Mouse (Mus musculus) embryo, embryonic 11.5 days (tissue): ENCODE measurements around the gene Gm9945.
A peak's percentile ranks its signal among the peaks of the same experiment; 100 is the strongest.

Experiments used
- DNase-seq: peaks from one replicate; pipeline ENCODE4 v3.0.0-alpha.2; 2012; ENCODE audit warnings: low read depth, low spot score

Gm9945 gene

GRCm38 (mm10) chr11:53479783-53480301, at the start of gene Gm9945, which contains the start of gene Sowaha:
Gene Gm9945, plus strand, starts transcription at chr11:53480166.
Gene Sowaha, minus strand, starts transcription at chr11:53480274.
- DNase-seq, result no peak

DNA sequence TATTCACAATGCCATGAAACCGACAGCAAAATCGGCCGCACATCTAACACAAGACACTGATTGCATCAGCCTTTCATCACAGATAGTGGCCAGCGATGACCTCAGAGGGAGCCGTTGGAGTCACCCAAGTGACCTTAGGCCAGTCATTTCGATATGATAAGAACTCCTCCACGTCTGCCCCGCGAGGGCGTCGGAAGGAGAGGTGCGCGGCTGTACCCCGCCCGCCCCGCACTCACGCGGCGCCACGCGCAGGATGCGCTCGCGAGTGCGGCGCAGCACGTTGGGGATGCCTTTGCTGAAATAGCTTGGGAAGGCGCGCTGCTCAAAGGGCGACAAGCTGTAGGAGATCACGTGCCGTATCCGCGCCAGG, 49.7 kb upstream of the Gm9945 start:
- no peak for DNase-seq

GRCm38 (mm10) chr11:53430670-53431346, 49.2 kb upstream of the Gm9945 start, which contains the start of the genes Uqcrq and Gdf9:
Gene Uqcrq, minus strand, starts transcription at chr11:53430831.
Gene Gdf9, plus strand, starts transcription at chr11:53431023.
- DNase-seq, result peak; percentile 98

DNA sequence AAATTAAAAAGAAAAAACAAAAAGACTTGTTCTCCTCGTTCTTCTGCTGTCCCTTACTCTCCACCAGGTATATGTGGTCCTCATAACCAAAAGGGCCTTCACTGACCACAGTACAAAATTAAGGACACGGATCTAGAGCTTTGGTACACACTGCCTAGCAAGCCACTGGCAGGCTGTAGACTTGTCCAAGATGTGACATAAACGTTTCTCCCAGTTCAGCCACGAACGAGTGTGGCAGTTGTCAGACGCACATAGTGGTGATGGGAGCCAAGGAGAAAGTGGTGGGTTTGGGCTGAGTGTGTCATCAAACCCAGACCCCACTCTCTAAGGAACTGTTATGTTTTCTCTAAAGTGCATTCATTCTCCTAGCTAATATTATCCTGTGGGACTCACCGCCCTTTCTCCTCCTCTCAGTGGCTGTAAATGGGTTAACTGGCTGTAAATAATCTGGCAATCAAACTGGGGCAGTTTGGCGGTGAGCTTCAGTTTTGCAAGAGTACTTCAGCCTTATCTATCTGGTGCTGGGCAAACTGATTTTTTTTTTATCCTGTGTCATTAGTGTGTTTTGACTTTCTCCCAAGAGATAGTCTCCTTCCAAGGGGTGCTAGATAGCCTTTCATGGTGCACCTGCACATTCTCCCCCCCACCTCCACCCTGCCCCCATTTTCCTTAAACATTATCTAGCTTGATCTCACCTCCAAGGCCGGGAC, 48.5 kb upstream of the Gm9945 start:
- no peak for DNase-seq

DNA sequence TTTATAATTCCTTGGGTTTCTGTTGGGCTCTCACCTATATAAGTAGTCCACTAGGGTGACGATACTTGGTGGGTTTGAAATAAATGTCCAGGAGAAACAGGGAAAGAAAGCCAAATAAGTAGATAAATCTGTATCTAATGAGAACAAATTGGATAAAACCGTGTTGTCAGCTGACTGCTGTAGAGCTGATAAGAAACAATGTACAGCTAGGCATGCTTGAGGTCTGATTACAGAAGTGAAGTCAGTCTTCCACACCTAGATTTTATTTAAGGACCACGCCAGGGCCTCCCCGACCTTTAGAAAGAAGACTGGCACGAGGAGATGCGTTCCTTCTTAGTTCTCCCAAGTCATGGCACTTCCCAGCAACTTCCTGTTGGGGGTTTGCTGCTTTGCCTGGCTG, 46.9 kb upstream of the Gm9945 start:
- no peak for DNase-seq

- no peak for DNase-seq
Observed at GRCm38 (mm10) chr11:53435504-53435903, 44.5 kb upstream of the Gm9945 start.

GRCm38 (mm10) chr11:53436338-53436737, 43.6 kb upstream of the Gm9945 start:
- no peak for DNase-seq

GRCm38 (mm10) chr11:53441921-53442320, 38.0 kb upstream of the Gm9945 start:
- DNase-seq, result no peak

DNA sequence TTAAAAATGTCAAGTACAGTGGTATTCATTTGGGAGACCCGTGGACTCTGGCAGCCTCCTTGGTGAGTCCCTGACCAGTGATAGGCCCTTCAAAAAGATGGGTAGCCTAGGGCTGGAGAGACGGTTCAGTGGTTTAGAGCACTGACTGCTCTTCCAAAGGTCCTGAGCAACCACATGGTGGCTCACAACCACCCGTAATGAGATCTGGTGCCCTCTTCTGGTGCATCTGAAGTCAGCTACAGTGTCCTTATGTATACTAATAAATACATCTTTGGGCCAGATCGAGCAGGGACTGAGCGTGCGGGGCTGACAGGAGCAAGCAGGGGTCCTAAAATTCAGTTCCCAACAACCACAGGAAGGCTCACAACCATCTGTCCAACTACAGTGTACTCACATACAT, 36.1 kb upstream of the Gm9945 start:
- no peak for DNase-seq

DNA sequence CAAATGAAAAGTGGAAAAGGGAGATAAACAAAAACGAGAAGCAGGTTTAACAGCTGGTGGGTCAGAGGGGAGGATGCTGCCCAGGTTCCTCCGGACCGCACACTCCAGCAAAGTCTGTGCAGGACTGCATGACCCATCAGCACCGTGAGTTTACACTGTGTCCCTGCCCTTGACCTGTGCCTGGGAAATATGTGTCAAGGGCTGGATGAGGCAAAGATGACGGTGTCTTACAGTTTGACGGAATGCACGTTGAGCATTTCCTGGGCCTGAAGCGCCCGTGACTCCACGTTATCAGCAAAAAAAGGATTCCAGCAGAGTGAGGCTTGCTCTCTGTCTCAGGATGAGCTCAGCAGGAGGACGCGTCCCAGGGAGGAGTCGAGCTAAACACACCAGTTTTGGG, 34.4 kb upstream of the Gm9945 start:
- DNase-seq, result no peak

DNA sequence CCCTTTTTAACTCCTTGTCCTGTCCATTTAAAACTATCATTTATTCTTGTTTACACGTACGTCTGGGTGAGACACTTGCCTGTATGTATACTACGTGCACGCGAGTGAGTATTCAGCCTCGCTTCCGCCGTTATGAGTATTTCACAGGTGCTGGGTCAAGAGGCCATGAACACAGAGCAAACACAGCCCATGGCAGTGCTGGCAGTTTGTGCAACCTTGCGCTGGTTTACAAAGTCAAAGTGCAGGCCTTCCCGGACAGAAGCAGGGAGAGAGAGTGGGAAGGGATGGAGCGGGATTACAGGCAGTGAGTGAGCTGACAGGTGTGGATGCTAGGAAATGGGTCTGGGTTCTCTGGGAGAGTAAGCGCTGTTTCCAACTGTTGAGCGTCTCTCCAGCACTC, 33.8 kb upstream of the Gm9945 start:
- DNase-seq, result no peak

GRCm38 (mm10) chr11:53447996-53448395, 32.0 kb upstream of the Gm9945 start:
- no peak for DNase-seq

DNA sequence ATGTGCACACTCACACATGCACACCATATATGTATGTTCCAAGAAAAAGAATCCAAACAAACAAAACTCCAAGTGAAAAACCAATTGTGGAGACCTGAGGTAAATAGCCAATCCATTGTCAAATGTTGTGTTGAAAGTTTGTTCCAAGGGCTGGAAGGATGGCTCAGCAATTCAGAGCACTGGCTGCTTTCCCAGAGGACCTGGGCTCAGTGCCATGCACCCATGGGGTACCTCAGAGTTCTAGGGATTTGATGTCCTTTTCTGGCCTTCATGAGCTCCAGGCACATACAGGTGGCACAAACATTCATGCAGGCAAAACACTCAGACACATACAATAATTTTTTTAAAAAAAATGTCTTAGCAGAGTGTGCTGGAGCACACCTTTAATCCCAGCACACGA, 31.4 kb upstream of the Gm9945 start:
- DNase-seq, result no peak

GRCm38 (mm10) chr11:53450070-53450705, 29.8 kb upstream of the Gm9945 start:
- no peak for DNase-seq

DNA sequence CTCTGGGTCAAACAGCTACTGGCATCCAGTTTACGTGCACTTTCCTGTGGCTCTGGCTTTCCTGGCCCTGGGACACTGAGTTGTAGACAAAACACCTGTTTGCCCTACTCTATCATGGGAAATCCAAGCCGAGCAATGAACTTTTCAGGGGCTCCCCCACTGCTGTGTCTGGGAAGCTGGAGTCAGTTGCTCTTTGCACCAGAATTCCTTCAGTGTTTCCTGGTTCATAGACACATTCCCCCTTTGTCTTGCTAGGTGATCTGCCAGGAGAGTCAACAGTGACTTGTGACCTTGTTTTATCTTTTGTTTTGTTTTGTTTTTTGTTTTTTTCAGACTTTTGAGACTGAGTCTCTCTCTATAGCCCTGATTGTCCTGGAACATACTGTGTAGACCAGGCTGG, 28.6 kb upstream of the Gm9945 start:
- DNase-seq, result no peak

GRCm38 (mm10) chr11:53452396-53452795, 27.6 kb upstream of the Gm9945 start:
- DNase-seq, result no peak

DNA sequence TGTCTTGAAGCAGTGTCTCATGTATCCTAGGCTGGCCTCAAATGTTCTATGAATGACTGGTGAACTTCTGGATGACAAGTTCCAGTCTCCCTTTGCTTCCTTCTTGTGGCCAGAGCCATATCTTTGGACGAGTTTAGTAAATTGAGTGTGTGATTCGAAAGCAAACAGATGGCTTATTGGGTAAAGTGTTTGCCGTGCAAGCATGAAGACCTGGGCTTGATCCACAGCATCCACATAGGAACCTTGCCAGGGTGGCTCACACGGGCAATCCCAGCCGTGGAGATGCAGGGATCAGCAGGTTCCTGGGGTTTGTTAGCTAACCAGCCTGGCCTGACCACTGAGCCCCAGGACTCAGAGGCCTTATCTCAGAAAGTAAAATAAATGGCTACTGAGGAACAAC, 26.9 kb upstream of the Gm9945 start:
- no peak for DNase-seq

DNA sequence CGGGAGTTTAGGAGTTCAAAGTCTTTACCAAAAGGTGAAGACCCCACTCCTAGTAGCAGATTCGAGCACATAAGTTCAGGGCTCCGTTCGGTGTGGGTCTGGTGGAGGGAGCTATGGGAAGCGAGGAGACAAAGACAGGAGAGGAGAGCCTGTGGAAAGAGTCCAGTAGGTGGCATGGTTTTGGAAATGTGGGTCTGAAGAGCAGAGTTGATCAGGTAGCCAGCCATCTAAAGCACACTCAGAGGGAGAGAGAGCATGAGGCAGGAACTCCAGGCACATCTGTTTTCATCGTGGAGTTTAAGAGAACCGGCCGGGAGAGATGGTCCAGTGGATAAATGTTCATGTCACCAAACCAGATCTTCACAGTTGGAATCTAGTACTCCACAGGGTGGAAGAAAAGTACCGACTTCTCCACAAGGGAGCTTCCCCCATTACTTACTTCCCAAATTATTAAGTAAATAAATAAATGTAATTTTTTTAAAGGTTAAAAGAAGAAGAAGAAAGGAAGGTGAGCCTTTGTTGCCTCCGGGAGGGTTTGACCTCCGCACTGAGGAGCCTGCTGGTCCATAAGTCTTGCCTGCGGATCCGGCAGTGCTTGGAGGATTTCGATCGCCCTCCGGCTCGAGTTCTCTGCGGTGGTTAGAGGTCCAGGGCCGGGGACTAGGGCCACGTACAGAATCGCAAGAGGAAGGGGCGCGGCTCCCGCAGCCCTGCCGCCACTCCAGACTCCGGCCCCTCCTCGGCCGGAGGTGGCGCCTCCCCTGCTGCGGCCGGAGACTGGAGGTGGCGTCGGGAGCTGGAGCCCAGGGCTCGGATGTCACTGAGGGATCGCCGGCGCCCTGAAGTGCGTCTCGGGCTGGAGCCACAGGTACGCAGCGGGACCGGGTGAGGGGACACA, 23.2 kb upstream of the Gm9945 start, which contains the start of the genes Gm10447 and Shroom1:
Gene Gm10447, minus strand, starts transcription at position 637 of the 898 bp plus-strand sequence.
Gene Shroom1, plus strand, starts transcription at position 732 of the 898 bp plus-strand sequence.
- DNase-seq, result no peak

- DNase-seq, result no peak
Observed at GRCm38 (mm10) chr11:53457372-53457954, 22.5 kb upstream of the Gm9945 start.

DNA sequence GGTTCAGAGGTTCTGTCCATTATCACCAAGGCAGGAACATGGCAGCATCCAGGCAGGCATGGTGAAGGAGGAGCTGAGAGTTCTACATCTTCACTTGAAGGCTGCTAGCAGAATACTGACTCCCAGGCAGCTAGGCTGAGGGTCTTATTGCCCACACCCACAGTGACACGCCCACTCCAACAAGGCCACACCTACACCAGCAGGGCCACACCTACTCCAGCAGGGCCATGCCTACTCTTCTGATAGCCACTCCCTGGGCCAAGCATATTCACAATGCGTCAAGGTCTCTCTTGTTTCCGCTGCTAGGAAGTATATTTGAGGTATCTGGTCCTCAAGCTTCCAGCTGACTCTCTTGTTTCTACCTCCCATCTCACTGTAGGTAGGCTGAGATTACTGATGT, 21.0 kb upstream of the Gm9945 start:
- DNase-seq, result no peak

DNA sequence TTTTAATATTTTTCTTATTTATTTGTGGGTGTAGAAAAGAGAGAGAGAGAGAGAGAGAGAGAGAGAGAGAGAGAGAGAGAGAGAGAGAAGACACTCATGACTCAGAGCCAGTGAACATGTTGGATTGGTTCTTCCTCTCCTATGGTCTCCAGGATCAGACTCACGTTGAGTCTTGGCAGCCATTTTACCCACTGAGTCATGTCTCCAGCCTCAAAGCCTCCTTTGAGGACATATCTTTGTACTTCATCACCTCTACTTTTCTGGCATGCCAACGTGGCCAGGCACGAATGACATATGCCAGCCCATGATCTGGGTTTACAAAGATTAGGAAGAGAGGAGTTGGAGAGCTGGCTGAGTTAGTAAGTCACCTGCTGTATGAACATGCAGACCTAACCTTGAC, 19.8 kb upstream of the Gm9945 start:
- DNase-seq, result no peak
